14 mouse cellular contexts compared by ENCODE assay signal in genomic region chr4:118564062-118564925, GRCm38 (mm10). TPM values are rescaled to one million over a fixed set of nuclear protein-coding genes. Genes with fewer than 3 reads are reported as not detected.
A peak's percentile ranks its signal among the peaks of the same experiment; 100 is the strongest.
DNase-seq lines count a peak whose midpoint lies in the region; ATAC-seq lines count a peak whose summit lies in the region.
"Had no signal": no experiment of that assay in that cellular context is flagged by ENCODE, and none has a peak within 500 bp of the region (broad histone marks: within the 10 kb centered on the region; RNA-seq: fewer than 3 reads in every experiment).

No protein-coding gene starts in this region.

- H3K27ac ChIP-seq in embryonic facial prominence, embryonic 14.5 days (replicated peaks; ENCODE audit: low read depth, low read length), result peak overlapping the region; percentile 68
- no peak overlapping the region for H3K27ac ChIP-seq in midbrain, embryonic 13.5 days
- H3K27ac ChIP-seq: heart, adult 2 months; neural tube, embryonic 13.5 days had no signal

- no peak overlapping the region for H3K4me3 ChIP-seq in embryonic facial prominence, embryonic 14.5 days (ENCODE audit: low read depth, low read length)
- no peak overlapping the region for H3K4me3 ChIP-seq in midbrain, embryonic 13.5 days (replicated peaks)
- H3K4me3 ChIP-seq: heart, adult 2 months; neural tube, embryonic 13.5 days had no signal

- H3K36me3 ChIP-seq in embryonic facial prominence, embryonic 14.5 days (ENCODE audit: control insufficient read depth, insufficient read depth, low read length), result no peaks in the 10 kb centered on the region
- no peaks in the 10 kb centered on the region for H3K36me3 ChIP-seq in midbrain, embryonic 13.5 days
- H3K36me3 ChIP-seq: neural tube, embryonic 13.5 days had no signal

- H3K27me3 ChIP-seq in embryonic facial prominence, embryonic 14.5 days (replicated peaks; ENCODE audit: control insufficient read depth, insufficient read depth, low read length), result 0 out of 2 replicates have a peak, but pooled peaks cover 3% of the 10 kb centered on the region
- H3K27me3 ChIP-seq in midbrain, embryonic 13.5 days, result no peaks in the 10 kb centered on the region
- H3K27me3 ChIP-seq: neural tube, embryonic 13.5 days had no signal

- peak; percentile 50 for DNase-seq in gastrocnemius, postnatal 14 days
- no peak for DNase-seq in gastrocnemius, adult 18-20 months (ENCODE audit: low spot score)
- peak; percentile 56 for DNase-seq in left cerebral cortex, postnatal 4 days
- DNase-seq in left cerebral cortex, adult 11 months (ENCODE audit: low spot score), result no peak
- DNase-seq in embryonic facial prominence, embryonic 14.5 days (ENCODE audit: low spot score), result peak; percentile 85
- DNase-seq in cerebellum, adult 9-10 months, result no peak
- DNase-seq: heart, adult 2 months; kidney, postnatal 4 days; lung, postnatal 4 days had no signal

- peak; percentile 62 for ATAC-seq in embryonic facial prominence, embryonic 14.5 days (ENCODE audit: low read depth)
- peak; percentile 46 for ATAC-seq in midbrain, embryonic 13.5 days
- ATAC-seq: activated CD4-positive, CD25-positive, alpha-beta regulatory T cell, adult 4 months had no signal

- H3K4me2 ChIP-seq in embryonic facial prominence, embryonic 14.5 days (ENCODE audit: low read depth, low read length), result no peak overlapping the region
- no peak overlapping the region for H3K4me2 ChIP-seq in midbrain, embryonic 13.5 days (replicated peaks)
- H3K4me2 ChIP-seq: neural tube, embryonic 13.5 days had no signal

- intact Hi-C loops in gastrocnemius, postnatal 14 days (cut with DNase I; ENCODE audit: low total_unique reads), result loop anchor here (10.0 kb wide), 1 partner anchor 129 kb away; the partner anchor contains the start of gene Cdc20
- intact Hi-C loops in left cerebral cortex, postnatal 4 days (cut with DNase I), result no loop called here

- H3K4me1 ChIP-seq in embryonic facial prominence, embryonic 14.5 days (ENCODE audit: control insufficient read depth, insufficient read depth, low read length), result 0 out of 2 replicates have a peak, but pooled peaks cover 3% of the 10 kb centered on the region
- H3K4me1 ChIP-seq in midbrain, embryonic 13.5 days (replicated peaks), result no peaks in the 10 kb centered on the region
- H3K4me1 ChIP-seq: neural tube, embryonic 13.5 days had no signal

- 63% methylated on average over 11 of the region's 13 CpGs for WGBS in embryonic facial prominence, embryonic 14.5 days
- WGBS in midbrain, embryonic 13.5 days, result 59% methylated on average over 13 of the region's 13 CpGs

- peak overlapping the region; percentile 8; the same call in 1 of the 2 replicates for H3K9ac ChIP-seq in embryonic facial prominence, embryonic 14.5 days (ENCODE audit: low read depth, low read length)
- no peak overlapping the region for H3K9ac ChIP-seq in midbrain, embryonic 13.5 days (replicated peaks)
- H3K9ac ChIP-seq: neural tube, embryonic 13.5 days had no signal

- 0 out of 2 replicates have a peak, but pooled peaks cover 4% of the 10 kb centered on the region for H3K9me3 ChIP-seq in embryonic facial prominence, embryonic 14.5 days (ENCODE audit: control insufficient read depth, low read length)
- no peaks in the 10 kb centered on the region for H3K9me3 ChIP-seq in midbrain, embryonic 13.5 days
- H3K9me3 ChIP-seq: neural tube, embryonic 13.5 days had no signal

RNA-seq across cellular contexts. Expression of gene Tmem125, which starts 20.4 kb away (rescaled TPM):
- total RNA-seq in gastrocnemius, postnatal 14 days (2021), result under 1 TPM in 1 of 2 experiments, not detected in 1; 0.12 TPM
- not detected for total RNA-seq in gastrocnemius, adult 18-20 months (2021)
- total RNA-seq in left cerebral cortex, postnatal 4 days (2021), result 1 to 10 TPM in 1 of 2 experiments, under 1 TPM in 1; 0.34 to 1.0 TPM
- polyA plus RNA-seq in embryonic facial prominence, embryonic 14.5 days (2014; fragmentation: Nextera tagmentation; extraction: Ambion mirVana), result 5.6 and 5.8 TPM in 2 replicates
- polyA plus RNA-seq in midbrain, embryonic 13.5 days (2015; fragmentation: Nextera tagmentation; extraction: Ambion mirVana), result 0.22 TPM in 1 of 2 replicates, not detected in the other
- total RNA-seq: heart, adult 2 months had no signal
- polyA plus RNA-seq: activated CD4-positive, CD25-positive, alpha-beta regulatory T cell, adult 4 months; neural tube, embryonic 13.5 days had no signal

RNA-seq across cellular contexts. Expression of gene 2610528J11Rik, which starts 37.5 kb away (rescaled TPM):
- not detected for total RNA-seq in gastrocnemius, postnatal 14 days (2021)
- not detected for total RNA-seq in gastrocnemius, adult 18-20 months (2021)
- total RNA-seq in left cerebral cortex, postnatal 4 days (2021), result under 1 TPM in 1 of 2 experiments, not detected in 1; 0.38 TPM
- 6.1 and 8.2 TPM in 2 replicates for polyA plus RNA-seq in embryonic facial prominence, embryonic 14.5 days (2014; fragmentation: Nextera tagmentation; extraction: Ambion mirVana)
- polyA plus RNA-seq in midbrain, embryonic 13.5 days (2015; fragmentation: Nextera tagmentation; extraction: Ambion mirVana), result 0.16 TPM in 1 of 2 replicates, not detected in the other
- total RNA-seq: heart, adult 2 months; left cerebral cortex, postnatal 36 days had no signal
- polyA plus RNA-seq: activated CD4-positive, CD25-positive, alpha-beta regulatory T cell, adult 4 months; neural tube, embryonic 13.5 days had no signal

RNA-seq across cellular contexts. Expression of gene Cfap57, which starts 56.3 kb away (rescaled TPM):
- not detected for total RNA-seq in gastrocnemius, postnatal 14 days (2021)
- total RNA-seq in gastrocnemius, adult 18-20 months (2021), result not detected
- 1 to 10 TPM in 1 of 2 experiments, under 1 TPM in 1; 0.97 to 1.3 TPM for total RNA-seq in left cerebral cortex, postnatal 4 days (2021)
- 0.38 and 1.4 TPM in 2 replicates for polyA plus RNA-seq in embryonic facial prominence, embryonic 14.5 days (2014; fragmentation: Nextera tagmentation; extraction: Ambion mirVana)
- polyA plus RNA-seq in midbrain, embryonic 13.5 days (2015; fragmentation: Nextera tagmentation; extraction: Ambion mirVana), result 1.5 and 1.6 TPM in 2 replicates
- polyA plus RNA-seq: activated CD4-positive, CD25-positive, alpha-beta regulatory T cell, adult 4 months; small intestine, adult 2 months had no signal

RNA-seq across cellular contexts. Expression of gene Ebna1bp2, which starts 56.3 kb away (rescaled TPM):
- total RNA-seq in gastrocnemius, postnatal 14 days (2021), result 10 to 100 TPM; 30.1 to 33.5 TPM
- total RNA-seq in gastrocnemius, adult 18-20 months (2021), result 10 to 100 TPM; 23.6 to 26.9 TPM
- total RNA-seq in left cerebral cortex, postnatal 4 days (2021), result 10 to 100 TPM; 72.4 to 76.5 TPM
- 148 and 150 TPM in 2 replicates for polyA plus RNA-seq in embryonic facial prominence, embryonic 14.5 days (2014; fragmentation: Nextera tagmentation; extraction: Ambion mirVana)
- polyA plus RNA-seq in midbrain, embryonic 13.5 days (2015; fragmentation: Nextera tagmentation; extraction: Ambion mirVana), result 121 and 128 TPM in 2 replicates

Comparison
In these comparisons a context has a peak if more than half of its experiments do, and no peak if none do; other contexts are left out.
1. DNase-seq: peak in gastrocnemius, postnatal 14 days (single experiment), left cerebral cortex, postnatal 4 days (single experiment) and embryonic facial prominence, embryonic 14.5 days (single experiment); none in gastrocnemius, adult 18-20 months (single experiment), left cerebral cortex, adult 11 months (single experiment) and cerebellum, adult 9-10 months (single experiment).